Mouse (Mus musculus) left cerebral cortex, postnatal 14 days (tissue): ENCODE measurements at regions not wholly inside any gene's neighbourhood (a gene's known extent, or its start where the extent isn't known, plus 50 kb on each side); places are given as distances from the start of the nearest gene placed in this dataset.
"Not testable (repeated sequence)": the region's sequence is repeated elsewhere in the genome, so short reads cannot be mapped to it uniquely, and the experiment has no call there.

Experiments used
- DNase-seq, 2 experiments: peaks; one replicate each; pipeline ENCODE4 v3.0.0; 2021 to 2022; ENCODE audit warnings: low spot score in 2 of 2, mixed read lengths in 1 of 2
- intact Hi-C: fragments of 180-260 bp; cut with DNase I; formaldehyde crosslinking; loops from one replicate; pipeline ENCODE4 v1.15.1; 2025

DNA sequence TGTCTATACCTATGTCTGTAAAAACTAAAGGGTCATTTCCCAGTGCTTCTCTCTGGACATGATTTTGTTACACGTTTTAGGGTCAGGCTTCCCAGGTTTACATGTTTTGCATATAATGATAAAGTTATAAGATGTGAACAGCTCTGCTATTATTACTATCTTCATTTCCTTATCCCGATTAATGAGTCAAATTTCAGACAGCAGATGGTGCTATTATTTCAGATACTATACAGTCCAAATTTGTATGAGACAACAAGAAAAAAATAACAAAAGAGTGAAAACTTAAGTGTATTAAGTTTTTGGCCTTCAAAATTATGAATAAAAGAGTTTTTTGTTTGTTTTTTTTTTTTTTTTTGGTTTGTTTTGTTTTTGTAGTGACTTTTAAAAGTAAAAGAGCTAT lies 922.9 kb upstream of the Ppp6c start:
- DNase-seq = no peak
- intact Hi-C loops = no loop called here

DNA sequence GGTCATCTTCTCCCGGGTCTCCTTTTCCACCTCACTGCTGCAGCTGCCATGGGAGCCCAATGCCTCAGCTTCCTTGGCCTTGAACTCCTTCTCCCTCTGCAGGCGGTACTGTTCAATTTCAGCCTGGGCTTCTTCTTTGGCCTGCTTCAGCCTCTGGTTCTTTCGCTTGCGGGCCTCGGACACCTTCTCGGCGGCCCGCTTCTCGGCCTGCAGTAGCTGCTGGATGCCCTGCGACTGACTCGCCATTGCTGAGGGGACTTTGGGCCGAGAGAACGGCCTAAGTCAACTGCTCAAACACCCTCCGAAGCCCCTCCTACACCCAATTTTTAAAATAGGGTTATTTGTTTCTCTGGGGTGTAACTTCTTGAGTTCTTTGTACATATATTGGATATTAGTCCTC lies 901.4 kb upstream of the Ppp6c start:
- intact Hi-C loops = not testable (repeated sequence)
- DNase-seq = peak in 1 of 2 experiments; percentile 0

DNA sequence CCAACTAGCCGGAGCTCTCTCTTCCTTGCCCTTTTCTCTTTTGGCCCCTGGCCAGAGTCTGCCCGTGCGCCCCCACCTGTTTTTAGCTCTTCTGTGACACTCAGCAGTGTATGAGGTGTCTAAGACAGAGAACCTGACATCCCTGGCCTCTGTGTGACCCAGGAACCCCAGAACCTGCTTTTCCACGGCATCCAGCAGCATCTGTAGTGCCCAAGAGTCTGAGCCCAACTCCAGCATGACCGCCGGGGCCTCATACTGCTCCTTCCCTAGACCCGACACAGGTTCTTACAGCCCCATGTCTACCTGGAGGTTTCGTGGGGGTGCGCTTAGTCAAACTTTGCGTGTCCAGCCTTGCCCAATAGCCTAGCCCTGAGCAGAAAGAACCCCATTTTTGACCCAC lies 892.9 kb upstream of the Ppp6c start:
- DNase-seq = no peak
- intact Hi-C loops = no loop called here

DNA sequence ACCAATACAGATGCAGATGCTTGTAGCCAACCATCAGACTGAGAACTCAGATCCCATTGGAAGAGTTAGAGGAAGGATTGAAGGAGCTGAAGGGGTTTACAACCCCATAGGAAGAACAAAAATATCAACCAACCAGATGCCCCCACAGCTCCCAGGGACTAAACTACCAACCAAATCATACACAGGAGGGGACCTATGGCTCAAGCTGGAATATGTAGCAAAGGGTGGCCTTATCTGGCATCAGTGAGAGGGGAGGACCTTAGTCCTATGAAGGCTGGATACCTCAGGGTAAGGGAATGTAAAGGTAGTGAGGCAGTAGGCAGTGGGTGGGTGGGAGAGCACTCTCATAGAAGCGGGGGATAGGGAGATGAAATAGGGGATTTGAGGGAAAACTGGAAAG lies 888.2 kb upstream of the Ppp6c start:
- intact Hi-C loops = no loop called here
- DNase-seq = no peak
